Mouse (Mus musculus): ENCODE data around the gene Sytl1.

Sytl1 gene

GRCm38 (mm10) chr4:133247072-133247471, 15.8 kb downstream of the Sytl1 start:
- no peak for DNase-seq (ENCODE audit: low spot score)

GRCm38 (mm10) chr4:133244289-133244688, 18.6 kb downstream of the Sytl1 start:
- no peak for DNase-seq (ENCODE audit: low spot score)

- DNase-seq (ENCODE audit: low spot score) = no peak
Measured at GRCm38 (mm10) chr4:133243538-133243937, 19.4 kb downstream of the Sytl1 start.

- DNase-seq (ENCODE audit: low spot score) = no peak
Measured at GRCm38 (mm10) chr4:133242710-133243109, 20.2 kb downstream of the Sytl1 start.

- peak; percentile 62 for DNase-seq (ENCODE audit: low spot score)
Measured at GRCm38 (mm10) chr4:133241910-133242309, 21.0 kb downstream of the Sytl1 start.

- peak; percentile 93 for DNase-seq (ENCODE audit: low spot score)
Measured at GRCm38 (mm10) chr4:133240934-133241908, 21.7 kb downstream of the Sytl1 start.

GRCm38 (mm10) chr4:133240490-133240921, 22.4 kb downstream of the Sytl1 start, which contains the start of gene Map3k6:
TSS of gene Map3k6 (plus strand) at chr4:133240818.
- DNase-seq (ENCODE audit: low spot score) = peak; percentile 83

GRCm38 (mm10) chr4:133237911-133238310, 25.0 kb downstream of the Sytl1 start:
- no peak for DNase-seq (ENCODE audit: low spot score)

- no peak for DNase-seq (ENCODE audit: low spot score)
Measured at GRCm38 (mm10) chr4:133235415-133235814, 27.5 kb downstream of the Sytl1 start.

- no peak for DNase-seq (ENCODE audit: low spot score)
Measured at GRCm38 (mm10) chr4:133234771-133235170, 28.1 kb downstream of the Sytl1 start.

GRCm38 (mm10) chr4:133233285-133233976, 29.5 kb downstream of the Sytl1 start:
- peak; percentile 63 for DNase-seq (ENCODE audit: low spot score)

GRCm38 (mm10) chr4:133229582-133229981, 33.3 kb downstream of the Sytl1 start:
- peak; percentile 94 for DNase-seq (ENCODE audit: low spot score)

- DNase-seq (ENCODE audit: low spot score) = peak; percentile 21
Measured at GRCm38 (mm10) chr4:133227636-133228035, 35.3 kb downstream of the Sytl1 start.

GRCm38 (mm10) chr4:133226073-133226472, 36.8 kb downstream of the Sytl1 start:
- DNase-seq (ENCODE audit: low spot score) = no peak

- DNase-seq (ENCODE audit: low spot score) = no peak
Measured at GRCm38 (mm10) chr4:133223875-133224274, 39.0 kb downstream of the Sytl1 start.

GRCm38 (mm10) chr4:133221701-133222100, 41.2 kb downstream of the Sytl1 start:
- no peak for DNase-seq (ENCODE audit: low spot score)

- no peak for DNase-seq (ENCODE audit: low spot score)
Measured at GRCm38 (mm10) chr4:133220656-133221055, 42.3 kb downstream of the Sytl1 start.

- DNase-seq (ENCODE audit: low spot score) = no peak
Measured at GRCm38 (mm10) chr4:133218745-133219144, 44.2 kb downstream of the Sytl1 start.

- DNase-seq (ENCODE audit: low spot score) = peak; percentile 82
Measured at GRCm38 (mm10) chr4:133217641-133218040, 45.3 kb downstream of the Sytl1 start.

- peak; percentile 67 for DNase-seq (ENCODE audit: low spot score)
Measured at GRCm38 (mm10) chr4:133213661-133214060, 49.3 kb downstream of the Sytl1 start.

GRCm38 (mm10) chr4:133213268-133213590, 49.7 kb downstream of the Sytl1 start:
- peak; percentile 84 for DNase-seq (ENCODE audit: low spot score)

- peak; percentile 94 for DNase-seq (ENCODE audit: low spot score)
Measured at GRCm38 (mm10) chr4:133212562-133213267, 50.2 kb downstream of the Sytl1 start.
